Mouse (Mus musculus): ENCODE data around the gene Upf2. TPM values are rescaled to one million over a fixed set of nuclear protein-coding genes. Genes with fewer than 3 reads are reported as not detected.
"Not testable (repeated sequence)": the region's sequence is repeated elsewhere in the genome, so short reads cannot be mapped to it uniquely, and the experiment has no call there.

Gene Upf2
- polyA plus RNA-seq, 1 experiment from 2014 or later = 9.1 TPM

DNA sequence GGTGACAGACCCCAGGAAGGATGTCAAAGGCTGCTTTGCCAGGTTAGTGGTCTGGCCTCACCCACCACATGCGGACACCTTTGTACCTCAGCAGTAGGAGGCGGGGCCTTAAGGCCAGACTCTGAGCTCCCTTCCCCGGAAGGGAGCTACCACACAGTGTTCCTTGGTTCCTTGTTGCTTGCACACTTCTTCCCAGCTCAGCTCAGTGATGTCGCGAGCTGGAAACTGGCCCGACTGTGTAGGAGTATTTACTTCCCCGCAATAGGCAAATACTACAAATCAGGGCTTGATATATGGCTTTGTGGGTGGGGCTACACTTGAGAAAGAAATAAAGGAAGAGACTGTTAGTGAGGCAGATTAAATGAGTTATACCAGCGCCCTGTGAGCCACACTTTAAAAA lies 129.8 kb downstream of the Upf2 start:
- Histone ChIP-seq H3K4me3 (replicated peaks) (no peak overlapping the region), H3K27ac (peak overlapping the region; percentile 64), H3K4me2 (replicated peaks) (no peak overlapping the region; the same call in 1 of the 2 replicates), H3K9ac (no peak overlapping the region), H3K36me3 (no peaks in the 10 kb centered on the region), H3K9me3 (no peaks in the 10 kb centered on the region), H3K27me3 (replicated peaks) (no peaks in the 10 kb centered on the region), H3K4me1 (replicated peaks) (peaks cover 20% of the 10 kb centered on the region)
- ATAC-seq = peak; percentile 78
- 26% methylated on average over 8 of the region's 8 CpGs for WGBS

DNA sequence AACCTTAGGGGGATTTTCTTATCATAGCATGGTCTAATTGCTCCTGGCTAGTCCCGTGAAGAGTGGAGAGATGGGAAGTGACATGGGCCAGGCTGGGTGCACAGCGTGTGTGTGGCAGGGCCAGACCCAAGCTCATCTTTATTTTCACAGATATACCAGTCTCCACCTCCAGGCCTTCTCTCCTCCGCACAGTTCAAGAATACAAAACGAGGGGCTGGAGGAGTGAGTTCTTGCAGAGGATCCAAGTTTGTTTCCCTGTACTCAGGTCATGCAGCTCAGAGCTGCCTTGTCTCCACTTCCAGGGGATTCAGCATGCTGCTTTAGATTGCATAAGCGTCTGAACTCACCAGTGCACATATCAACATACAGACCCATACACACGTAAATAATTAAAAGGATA lies 131.3 kb downstream of the Upf2 start:
- WGBS = 74% methylated on average over 6 of the region's 6 CpGs
- H3K27ac ChIP-seq = no peak overlapping the region
- H3K36me3 ChIP-seq = no peaks in the 10 kb centered on the region
- H3K4me2 ChIP-seq (replicated peaks) = no peak overlapping the region
- no peak overlapping the region for H3K4me3 ChIP-seq (replicated peaks)
- H3K9me3 ChIP-seq = no peaks in the 10 kb centered on the region
- H3K4me1 ChIP-seq (replicated peaks) = peaks cover 21% of the 10 kb centered on the region
- no peaks in the 10 kb centered on the region for H3K27me3 ChIP-seq (replicated peaks)
- no peak for ATAC-seq
- H3K9ac ChIP-seq = no peak overlapping the region

DNA sequence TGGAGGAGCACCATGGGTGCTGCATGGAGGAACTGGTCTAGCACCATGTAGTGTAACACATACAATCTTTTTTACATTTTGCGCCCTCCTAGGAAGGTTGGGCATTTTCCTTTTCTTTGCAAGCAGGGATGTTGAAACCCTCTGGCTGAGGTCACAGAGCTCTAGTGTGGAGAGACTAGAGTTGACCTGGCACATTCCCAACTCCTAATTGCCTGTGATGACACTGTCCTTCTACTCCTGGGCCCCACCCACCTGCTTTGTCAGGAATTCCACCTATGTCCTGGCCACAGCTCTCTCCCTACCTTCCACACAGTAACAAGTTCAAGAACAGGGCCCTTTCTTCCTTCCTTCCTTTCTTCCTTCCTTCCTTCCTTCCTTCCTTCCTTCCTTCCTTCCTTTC lies 132.4 kb downstream of the Upf2 start:
- Histone ChIP-seq H3K27ac (no peak overlapping the region), H3K9me3 (no peaks in the 10 kb centered on the region), H3K4me3 (replicated peaks) (no peak overlapping the region), H3K9ac (no peak overlapping the region), H3K4me2 (replicated peaks) (no peak overlapping the region), H3K4me1 (replicated peaks) (peaks cover 21% of the 10 kb centered on the region), H3K27me3 (replicated peaks) (no peaks in the 10 kb centered on the region), H3K36me3 (no peaks in the 10 kb centered on the region)
- ATAC-seq = no peak
- WGBS = 91% methylated on average over 1 of the region's 1 CpGs

DNA sequence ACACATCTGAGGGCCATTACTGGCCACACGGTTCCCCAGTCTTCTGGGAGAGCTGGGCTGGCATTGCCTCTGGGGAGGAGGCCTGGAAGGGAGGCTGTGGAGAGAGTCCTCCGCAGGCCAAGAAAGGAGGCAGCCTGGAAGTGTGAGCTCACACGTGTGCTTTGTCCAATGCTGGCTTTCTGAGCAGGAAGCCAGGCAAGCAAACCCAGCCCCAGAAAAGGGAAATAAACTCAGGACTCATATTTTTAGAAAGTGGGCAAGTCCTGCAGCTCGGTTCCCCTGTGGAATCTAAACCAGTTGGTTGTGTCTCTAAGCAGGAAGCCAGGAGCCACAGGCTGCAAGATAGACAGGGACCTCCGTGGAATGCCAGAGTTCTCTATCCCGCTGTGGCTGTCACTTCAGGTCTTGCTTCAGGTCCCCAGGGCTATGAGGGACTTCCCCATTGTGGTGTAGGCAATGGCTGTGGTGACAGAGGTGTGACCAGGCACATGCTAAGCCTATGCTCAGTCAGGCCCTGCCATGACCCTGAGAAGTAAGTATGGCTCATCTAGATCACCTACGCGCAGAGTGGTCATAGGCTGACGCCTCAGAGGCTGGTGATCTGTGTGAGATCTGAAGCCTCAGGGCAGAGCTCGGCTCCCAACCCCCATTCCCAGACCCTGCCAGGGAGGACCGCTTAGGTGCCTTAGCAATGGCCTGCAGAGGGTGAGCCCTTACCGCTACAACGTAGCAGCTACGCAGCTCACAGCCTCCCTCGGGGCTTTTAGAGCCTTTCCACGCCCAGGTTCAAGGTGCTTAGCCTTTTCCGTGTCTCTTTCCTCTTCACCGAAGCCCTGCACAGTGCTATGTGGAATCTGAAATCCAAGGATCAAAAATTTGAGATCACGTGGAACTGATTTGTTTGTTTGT lies 134.6 kb downstream of the Upf2 start:
- H3K4me3 ChIP-seq (replicated peaks) = no peak overlapping the region
- H3K27ac ChIP-seq = no peak overlapping the region; the same call in 1 of the 2 replicates
- H3K4me1 ChIP-seq (replicated peaks) = peaks cover 17% of the 10 kb centered on the region
- H3K27me3 ChIP-seq (replicated peaks) = no peaks in the 10 kb centered on the region
- no peaks in the 10 kb centered on the region for H3K9me3 ChIP-seq
- no peak overlapping the region for H3K9ac ChIP-seq
- WGBS = 68% methylated on average over 19 of the region's 19 CpGs
- no peak overlapping the region for H3K4me2 ChIP-seq (replicated peaks)
- peak; percentile 55 for ATAC-seq
- no peaks in the 10 kb centered on the region for H3K36me3 ChIP-seq

DNA sequence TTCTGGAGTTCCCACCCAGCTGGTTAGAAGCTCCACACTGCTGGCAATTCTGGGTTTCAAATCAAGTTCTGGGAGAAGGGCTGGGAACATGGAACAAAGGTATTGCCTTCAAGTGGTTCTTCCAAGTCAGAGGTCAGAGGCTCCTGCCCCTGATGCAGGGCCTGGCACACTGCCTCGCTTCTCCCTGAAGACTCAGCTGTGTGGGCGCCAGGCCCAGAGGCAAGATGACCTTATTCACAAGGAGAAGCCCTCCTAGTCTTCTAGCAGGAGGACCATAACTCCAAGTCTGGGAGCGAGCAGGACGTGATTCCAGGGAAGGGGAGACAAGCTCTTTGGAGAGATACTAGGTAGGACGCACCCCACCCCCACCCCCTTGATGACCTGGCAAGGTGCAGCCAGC lies 135.9 kb downstream of the Upf2 start:
- Histone ChIP-seq H3K9me3 (no peaks in the 10 kb centered on the region), H3K27me3 (replicated peaks) (no peaks in the 10 kb centered on the region), H3K4me3 (replicated peaks) (no peak overlapping the region), H3K36me3 (no peaks in the 10 kb centered on the region), H3K4me1 (replicated peaks) (peaks cover 10% of the 10 kb centered on the region; the same call in 1 of the 2 replicates), H3K4me2 (replicated peaks) (no peak overlapping the region), H3K27ac (no peak overlapping the region), H3K9ac (no peak overlapping the region)
- ATAC-seq = no peak
- WGBS = 88% methylated on average over 5 of the region's 5 CpGs

DNA sequence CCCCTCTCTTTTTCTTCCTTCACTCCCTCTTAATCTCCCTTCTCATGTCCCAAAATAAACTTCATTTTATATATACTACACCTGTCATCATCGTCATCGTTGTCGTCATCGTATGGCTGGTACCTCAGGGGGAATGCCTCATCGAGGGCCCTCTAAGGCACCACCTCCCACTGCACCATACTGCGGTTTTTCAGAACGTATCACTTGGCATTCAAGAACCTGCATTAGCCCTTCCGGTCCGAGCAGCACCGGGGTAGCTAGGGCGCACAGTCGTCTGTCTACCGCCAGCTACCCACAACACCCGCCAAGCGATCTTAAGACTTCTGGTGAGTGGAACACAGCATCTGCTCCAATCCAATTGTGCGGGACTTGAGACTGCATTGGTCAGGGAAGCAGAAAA lies 138.7 kb downstream of the Upf2 start:
- H3K9me3 ChIP-seq; H3K4me3 ChIP-seq (replicated peaks); H3K4me2 ChIP-seq (replicated peaks); H3K36me3 ChIP-seq; H3K4me1 ChIP-seq (replicated peaks); H3K9ac ChIP-seq; H3K27ac ChIP-seq; H3K27me3 ChIP-seq (replicated peaks); ATAC-seq: not testable (repeated sequence)
- 81% methylated on average over 16 of the region's 16 CpGs for WGBS

DNA sequence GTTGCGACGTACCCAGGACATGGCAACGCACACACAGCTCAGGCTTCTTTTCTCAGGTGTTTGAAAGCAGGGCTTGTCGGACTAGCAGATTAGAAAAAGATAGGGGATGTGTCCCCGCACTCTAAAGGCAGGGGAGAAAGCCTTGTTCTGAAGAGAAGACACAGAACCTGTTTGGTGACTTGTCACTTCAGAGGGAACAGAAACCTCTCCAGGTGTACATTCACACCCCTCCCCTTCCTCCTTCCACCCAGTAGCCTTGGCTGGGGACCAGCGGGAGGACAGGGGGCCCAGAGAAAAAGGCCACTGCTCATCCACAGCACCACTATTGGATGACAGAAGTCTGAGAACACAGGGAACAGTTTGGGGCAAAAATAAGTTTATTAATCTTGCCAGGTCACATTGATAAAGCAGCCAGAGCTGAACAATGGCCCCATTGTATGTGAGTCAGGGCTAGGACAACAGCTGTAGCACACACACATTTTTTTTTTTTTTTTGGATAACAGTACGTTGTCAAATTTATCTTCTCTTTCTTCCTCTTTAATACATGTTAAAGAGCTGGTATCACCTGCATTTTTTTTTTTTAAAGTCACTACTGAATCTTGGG lies 145.9 kb downstream of the Upf2 start:
- WGBS = 53% methylated on average over 7 of the region's 7 CpGs
- Histone ChIP-seq H3K4me2 (replicated peaks) (no peak overlapping the region), H3K27me3 (replicated peaks) (no peaks in the 10 kb centered on the region; the same call in 1 of the 2 replicates), H3K27ac (peak overlapping the region; percentile 83), H3K4me1 (replicated peaks) (peaks cover 21% of the 10 kb centered on the region), H3K4me3 (replicated peaks) (no peak overlapping the region), H3K9me3 (no peaks in the 10 kb centered on the region), H3K36me3 (peaks cover 4% of the 10 kb centered on the region; the same call in 1 of the 2 replicates), H3K9ac (no peak overlapping the region)
- ATAC-seq = peak; percentile 77

DNA sequence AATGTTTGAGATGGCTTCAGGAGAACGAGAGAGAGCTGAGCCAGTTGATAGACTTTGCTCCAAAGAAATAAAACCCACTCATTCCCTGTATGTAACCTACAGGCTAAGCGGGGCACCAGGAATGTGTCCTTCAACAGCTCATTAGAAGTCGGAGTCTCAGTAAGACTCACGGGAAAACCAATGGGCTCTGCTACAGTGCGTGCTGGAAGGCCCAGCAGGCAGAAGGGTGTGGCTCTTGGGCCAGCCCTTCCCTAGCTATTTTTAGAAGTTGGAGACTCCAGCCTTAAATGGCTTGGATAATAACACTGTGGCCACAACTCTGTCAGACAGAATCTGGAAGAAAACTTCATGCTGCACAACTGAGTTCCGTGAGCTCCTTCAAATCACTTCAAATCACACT lies 147.7 kb downstream of the Upf2 start:
- Histone ChIP-seq H3K27me3 (replicated peaks) (no peaks in the 10 kb centered on the region; the same call in 1 of the 2 replicates), H3K27ac (peak overlapping the region; percentile 78), H3K36me3 (peaks cover 4% of the 10 kb centered on the region; the same call in 1 of the 2 replicates), H3K4me1 (replicated peaks) (peaks cover 21% of the 10 kb centered on the region), H3K9ac (no peak overlapping the region), H3K4me3 (replicated peaks) (no peak overlapping the region), H3K9me3 (no peaks in the 10 kb centered on the region), H3K4me2 (replicated peaks) (peak overlapping the region; percentile 4; the same call in 1 of the 2 replicates)
- WGBS = 24% methylated on average over 6 of the region's 6 CpGs
- ATAC-seq = peak; percentile 88

DNA sequence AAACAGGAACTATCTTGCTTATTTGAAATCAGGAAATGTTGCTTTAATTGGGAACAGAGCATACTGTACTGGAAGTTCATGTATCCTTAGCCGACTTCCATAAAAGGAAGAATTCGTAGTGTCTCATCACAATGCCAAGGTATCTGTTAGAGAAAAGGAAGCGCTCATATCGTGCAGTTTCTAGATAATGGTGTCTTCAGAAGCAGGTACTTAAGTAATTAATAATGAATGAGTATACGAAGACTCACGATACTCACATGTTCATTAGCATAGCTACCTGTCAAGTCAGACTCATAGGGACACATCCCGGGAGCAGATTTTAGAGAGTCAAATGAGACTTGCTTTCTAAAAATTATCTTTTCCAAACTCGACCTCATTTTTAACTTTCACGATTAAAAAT lies 148.2 kb downstream of the Upf2 start:
- Histone ChIP-seq H3K27ac (peak overlapping the region; percentile 78), H3K9me3 (no peaks in the 10 kb centered on the region), H3K36me3 (peaks cover 4% of the 10 kb centered on the region; the same call in 1 of the 2 replicates), H3K4me2 (replicated peaks) (peak overlapping the region; percentile 4; the same call in 1 of the 2 replicates), H3K9ac (no peak overlapping the region), H3K4me3 (replicated peaks) (no peak overlapping the region), H3K27me3 (replicated peaks) (no peaks in the 10 kb centered on the region; the same call in 1 of the 2 replicates), H3K4me1 (replicated peaks) (peaks cover 21% of the 10 kb centered on the region)
- no peak for ATAC-seq
- 67% methylated on average over 9 of the region's 9 CpGs for WGBS

DNA sequence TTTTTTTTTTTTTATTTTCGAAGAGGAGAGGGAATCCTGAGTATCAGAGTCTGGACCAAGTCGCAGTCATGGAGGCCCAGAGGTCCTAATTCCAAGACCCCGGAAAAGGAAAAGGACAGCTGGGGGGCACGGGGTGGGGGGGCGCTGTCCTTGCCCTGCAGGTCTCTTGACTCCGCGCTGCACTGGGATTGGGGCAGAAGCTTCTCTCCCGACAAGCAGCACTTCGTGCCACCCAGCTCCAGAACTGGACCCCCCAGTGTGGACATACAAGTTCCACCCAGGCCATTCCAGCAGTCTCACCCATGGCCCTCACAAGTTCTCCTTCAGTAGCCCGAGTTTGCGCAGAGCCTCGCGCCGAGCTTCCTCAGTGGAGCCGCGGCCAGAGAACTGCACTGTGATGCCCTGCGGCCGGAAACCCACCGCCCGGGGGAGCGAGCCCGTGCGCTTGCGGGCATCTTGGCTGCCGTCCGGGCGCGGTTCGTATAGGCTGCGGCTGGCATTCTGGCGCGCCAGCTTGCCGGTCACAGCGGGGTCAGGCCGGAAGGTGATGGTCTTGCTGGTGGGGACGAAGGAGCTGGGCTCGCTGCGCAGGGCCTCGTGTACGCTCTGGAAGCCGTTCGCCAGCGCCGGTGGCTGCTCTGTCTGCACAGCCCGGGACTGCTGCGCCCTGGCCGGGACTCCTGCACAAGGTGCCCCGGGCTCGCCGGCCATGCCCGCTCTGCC lies 148.9 kb downstream of the Upf2 start:
- Histone ChIP-seq H3K4me2 (replicated peaks) (peak overlapping the region; percentile 87), H3K27me3 (replicated peaks) (no peaks in the 10 kb centered on the region; the same call in 1 of the 2 replicates), H3K9ac (peak overlapping the region; percentile 43), H3K4me1 (replicated peaks) (peaks cover 21% of the 10 kb centered on the region), H3K27ac (peak overlapping the region; percentile 78; the same call in 1 of the 2 replicates), H3K9me3 (no peaks in the 10 kb centered on the region), H3K36me3 (peaks cover 4% of the 10 kb centered on the region; the same call in 1 of the 2 replicates), H3K4me3 (replicated peaks) (peak overlapping the region; percentile 40)
- 24% methylated on average over 51 of the region's 51 CpGs for WGBS
- 0 out of 2 replicates have a peak, but pooled peaks have one; percentile 13 for ATAC-seq

DNA sequence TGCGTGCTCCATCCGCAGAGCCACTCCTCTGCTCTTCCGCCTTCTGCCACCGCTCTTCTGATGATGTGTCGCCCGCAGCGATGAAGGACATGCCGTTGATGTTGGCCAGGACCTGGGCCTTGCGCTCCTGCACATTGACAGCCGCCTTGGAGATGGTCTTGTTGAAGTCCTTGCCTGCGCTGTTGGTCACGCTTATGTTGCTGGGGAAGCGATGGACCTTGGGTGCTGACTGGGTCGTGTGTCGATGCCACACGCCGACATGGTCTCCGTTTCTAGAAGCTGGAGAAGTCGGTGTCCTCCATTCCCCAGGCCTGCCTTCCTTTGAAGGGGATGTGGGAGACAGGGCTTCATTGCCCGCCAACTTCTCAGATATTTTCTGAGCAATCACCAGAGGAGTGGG lies 149.5 kb downstream of the Upf2 start:
- H3K9me3 ChIP-seq = no peaks in the 10 kb centered on the region
- no peak for ATAC-seq
- H3K9ac ChIP-seq = peak overlapping the region; percentile 43

DNA sequence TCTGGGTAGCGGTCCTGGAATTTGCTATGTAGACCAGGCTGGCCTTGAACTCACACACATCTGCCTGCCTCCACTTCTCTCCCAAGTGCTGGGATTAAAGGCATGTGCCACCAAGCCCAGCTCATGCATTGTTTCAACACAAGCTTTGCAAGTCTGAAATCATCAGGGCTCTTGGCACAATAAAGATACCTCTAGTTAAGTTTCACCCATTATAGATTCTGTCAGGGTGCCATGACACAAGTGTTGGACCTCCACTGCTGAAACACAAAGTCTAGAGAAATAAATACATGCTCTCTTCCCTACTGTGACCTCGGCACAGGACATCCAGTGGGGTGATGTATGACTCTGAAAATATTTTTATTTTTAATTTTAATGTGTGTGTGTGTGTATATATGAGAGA lies 154.2 kb downstream of the Upf2 start:
- H3K9me3 ChIP-seq = no peaks in the 10 kb centered on the region
- no peak overlapping the region for H3K4me2 ChIP-seq (replicated peaks)
- no peak overlapping the region for H3K27ac ChIP-seq
- H3K4me3 ChIP-seq (replicated peaks) = no peak overlapping the region
- no peak for ATAC-seq
- peaks cover 5% of the 10 kb centered on the region; the same call in 1 of the 2 replicates for H3K36me3 ChIP-seq
- H3K27me3 ChIP-seq (replicated peaks) = no peaks in the 10 kb centered on the region; the same call in 1 of the 2 replicates
- no peak overlapping the region for H3K9ac ChIP-seq
- WGBS = 91% methylated on average over 2 of the region's 2 CpGs
- H3K4me1 ChIP-seq (replicated peaks) = peaks cover 6% of the 10 kb centered on the region

More for the DNA sequence above, 149.5 kb downstream of the Upf2 start:
- peak overlapping the region; percentile 87 for H3K4me2 ChIP-seq (replicated peaks)
- H3K4me3 ChIP-seq (replicated peaks) = peak overlapping the region; percentile 40
- H3K36me3 ChIP-seq = peaks cover 4% of the 10 kb centered on the region; the same call in 1 of the 2 replicates
- WGBS = 44% methylated on average over 20 of the region's 20 CpGs
- H3K4me1 ChIP-seq (replicated peaks) = peaks cover 21% of the 10 kb centered on the region
- H3K27me3 ChIP-seq (replicated peaks) = no peaks in the 10 kb centered on the region; the same call in 1 of the 2 replicates
- H3K27ac ChIP-seq = no peak overlapping the region

Measured in intestine, embryonic 15.5 days (tissue).